Mouse (Mus musculus) mouse embryonic stem cell (cell line): ENCODE measurements around the gene Tlr9.

Experiments
- in situ Hi-C, 2 experiments: fragments of 300-500 bp; cut with MboI; formaldehyde crosslinking; loops; 1 replicate in 1 of 2; 3 replicates in 1 of 2; pipeline ENCODE4 v1.14.3; 2019 to 2020; ENCODE audit warnings: low sequenced_read_pairs in 2 of 2, low pct_unique_long_range_greater_than_20kb in 1 of 2, mixed read lengths in 1 of 2; ENCODE audit not compliant: unreplicated experiment in 1 of 2

Tlr9 gene

DNA sequence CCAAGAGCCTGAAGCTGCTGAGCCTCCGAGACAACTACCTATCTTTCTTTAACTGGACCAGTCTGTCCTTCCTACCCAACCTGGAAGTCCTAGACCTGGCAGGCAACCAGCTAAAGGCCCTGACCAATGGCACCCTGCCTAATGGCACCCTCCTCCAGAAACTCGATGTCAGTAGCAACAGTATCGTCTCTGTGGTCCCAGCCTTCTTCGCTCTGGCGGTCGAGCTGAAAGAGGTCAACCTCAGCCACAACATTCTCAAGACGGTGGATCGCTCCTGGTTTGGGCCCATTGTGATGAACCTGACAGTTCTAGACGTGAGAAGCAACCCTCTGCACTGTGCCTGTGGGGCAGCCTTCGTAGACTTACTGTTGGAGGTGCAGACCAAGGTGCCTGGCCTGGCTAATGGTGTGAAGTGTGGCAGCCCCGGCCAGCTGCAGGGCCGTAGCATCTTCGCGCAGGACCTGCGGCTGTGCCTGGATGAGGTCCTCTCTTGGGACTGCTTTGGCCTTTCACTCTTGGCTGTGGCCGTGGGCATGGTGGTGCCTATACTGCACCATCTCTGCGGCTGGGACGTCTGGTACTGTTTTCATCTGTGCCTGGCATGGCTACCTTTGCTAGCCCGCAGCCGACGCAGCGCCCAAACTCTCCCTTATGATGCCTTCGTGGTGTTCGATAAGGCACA lies 3.2 kb downstream of the Tlr9 start:
- in situ Hi-C loops, result no loop called here

- in situ Hi-C loops, result no loop called here
These were observed 3.8 kb downstream of the Tlr9 start for GRCm38 (mm10) chr9:106226151-106226682.

- in situ Hi-C loops, result no loop called here
These were observed 5.5 kb downstream of the Tlr9 start for GRCm38 (mm10) chr9:106227790-106228429.

DNA sequence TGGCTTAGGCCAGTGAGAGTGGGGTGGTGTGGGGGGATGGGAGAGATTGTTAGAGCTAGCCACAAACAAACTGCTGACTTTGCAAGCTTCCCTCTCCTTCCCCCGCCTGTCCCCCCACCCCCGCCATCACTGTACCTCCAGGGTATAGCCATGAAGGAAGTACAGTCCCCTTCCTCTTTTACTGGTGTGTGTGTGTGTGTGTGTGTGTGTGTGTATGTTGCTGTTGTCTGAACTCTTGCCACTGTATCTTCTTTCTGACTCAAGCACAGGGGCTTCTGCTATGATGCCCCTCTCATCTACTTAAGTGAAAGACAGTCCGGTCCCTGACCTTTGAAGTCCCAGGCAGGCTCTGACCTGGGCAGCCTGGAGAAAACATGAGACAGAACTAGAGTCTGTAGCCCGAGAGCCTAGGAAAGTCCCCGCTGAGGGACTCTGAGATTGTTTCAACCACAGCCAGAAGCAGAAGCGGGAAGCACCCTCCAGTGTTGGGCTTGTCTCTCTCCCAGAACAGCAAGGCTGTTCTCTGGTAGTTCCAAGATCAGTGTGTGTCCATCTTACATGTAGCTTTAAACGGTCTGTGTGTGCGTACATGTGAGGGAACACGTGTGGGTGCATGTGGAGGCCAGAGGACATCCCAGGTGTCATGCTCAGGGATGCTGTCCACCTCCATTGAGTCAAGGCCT lies 7.8 kb downstream of the Tlr9 start:
- in situ Hi-C loops, result no loop called here

GRCm38 (mm10) chr9:106230734-106231106 lies 8.3 kb downstream of the Tlr9 start:
- in situ Hi-C loops, result no loop called here

GRCm38 (mm10) chr9:106231220-106231619 lies 8.8 kb downstream of the Tlr9 start:
- in situ Hi-C loops, result no loop called here

- in situ Hi-C loops, result no loop called here
These were observed 9.4 kb downstream of the Tlr9 start for GRCm38 (mm10) chr9:106231816-106232215.

DNA sequence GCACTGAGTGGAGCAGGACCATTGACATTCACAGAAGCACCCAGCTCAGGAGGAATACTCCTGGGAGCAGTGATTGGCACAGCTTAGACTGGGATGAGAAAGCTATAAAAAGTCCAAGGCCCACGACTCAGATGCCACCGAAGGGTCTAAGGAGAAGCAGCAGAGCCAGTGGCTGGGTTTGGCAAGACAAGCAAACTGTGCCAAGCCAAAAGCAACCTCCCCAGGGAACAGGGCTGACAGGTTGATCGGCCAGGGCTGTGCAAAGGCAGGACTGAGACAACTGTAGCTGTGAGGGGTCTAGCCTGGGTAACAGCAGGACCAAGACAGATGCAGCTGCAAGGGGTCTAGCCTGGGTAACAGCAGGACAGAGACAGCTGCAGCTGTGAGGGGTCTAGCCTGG lies 10.6 kb downstream of the Tlr9 start:
- in situ Hi-C loops, result no loop called here

- in situ Hi-C loops, result no loop called here
These were observed 11.6 kb downstream of the Tlr9 start for GRCm38 (mm10) chr9:106233953-106234352.

GRCm38 (mm10) chr9:106235194-106235830 lies 12.9 kb downstream of the Tlr9 start:
- in situ Hi-C loops, result no loop called here

- in situ Hi-C loops, result no loop called here
These were observed 13.9 kb downstream of the Tlr9 start for GRCm38 (mm10) chr9:106236156-106236817.

GRCm38 (mm10) chr9:106236818-106237211 lies 14.4 kb downstream of the Tlr9 start:
- in situ Hi-C loops, result no loop called here

- in situ Hi-C loops, result no loop called here
These were observed 15.0 kb downstream of the Tlr9 start for GRCm38 (mm10) chr9:106237401-106237800.

DNA sequence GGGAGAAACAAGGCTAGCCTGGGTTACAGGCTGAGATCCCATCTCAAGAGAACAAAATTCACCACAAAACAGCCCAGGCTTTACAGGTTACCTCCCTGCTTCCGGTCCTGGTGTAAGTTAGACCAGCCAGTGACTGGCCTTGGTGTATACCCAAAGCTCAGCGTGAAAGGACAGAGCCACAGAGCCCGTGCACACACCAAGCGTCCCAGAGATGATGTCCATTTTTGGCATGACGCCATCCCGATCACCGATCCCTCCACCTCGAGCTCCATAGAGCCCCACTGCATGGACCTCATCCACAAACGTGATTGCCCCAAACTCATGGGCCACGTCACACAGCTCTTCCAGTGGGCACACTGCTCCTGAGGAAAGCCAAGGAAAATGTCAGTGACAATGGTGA lies 15.5 kb downstream of the Tlr9 start:
- in situ Hi-C loops, result no loop called here

GRCm38 (mm10) chr9:106241541-106242164 lies 19.3 kb downstream of the Tlr9 start:
- in situ Hi-C loops, result no loop called here

GRCm38 (mm10) chr9:106242813-106243488 lies 20.6 kb downstream of the Tlr9 start:
- in situ Hi-C loops, result no loop called here

GRCm38 (mm10) chr9:106249550-106249949 lies 27.2 kb downstream of the Tlr9 start:
- in situ Hi-C loops, result no loop called here

DNA sequence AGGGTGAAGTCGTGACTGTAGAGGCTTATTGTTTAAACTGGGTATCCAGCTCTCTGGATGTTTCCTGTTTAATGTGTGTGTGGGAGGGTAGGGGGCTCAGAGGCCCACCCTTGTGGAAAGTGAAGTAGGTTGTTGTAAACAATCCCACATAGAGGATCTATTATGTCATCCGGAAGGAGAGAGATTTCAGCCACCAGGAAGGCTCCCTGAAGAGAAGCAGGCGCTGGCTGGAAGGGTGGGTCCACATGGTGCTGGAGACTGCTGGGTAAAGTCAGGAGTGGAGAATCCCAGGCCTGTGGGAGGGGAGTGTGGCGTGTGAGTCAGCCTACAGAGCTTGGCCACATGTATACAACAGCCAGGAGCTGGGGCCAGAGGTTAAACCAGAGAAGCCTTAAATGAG lies 27.8 kb downstream of the Tlr9 start:
- in situ Hi-C loops, result no loop called here
